Mouse (Mus musculus): ENCODE measurements around the gene Herc4. TPM values are rescaled to one million over a fixed set of nuclear protein-coding genes. Genes with fewer than 3 reads are reported as not detected.

The Herc4 gene
- polyA plus RNA-seq, 1 experiment from 2014 or later, result 39.7 TPM

- H3K4me3 ChIP-seq (ENCODE audit: low read length), result no peak overlapping the region
- H3K9me3 ChIP-seq (ENCODE audit: low read length), result no peaks in the 10 kb centered on the region
- peaks cover 22% of the 10 kb centered on the region for H3K36me3 ChIP-seq (ENCODE audit: insufficient read depth, low read length)
- H3K9ac ChIP-seq (replicated peaks; ENCODE audit: low read length), result no peak overlapping the region
- H3K4me1 ChIP-seq (ENCODE audit: insufficient read depth, low read length), result no peaks in the 10 kb centered on the region
- no peak for ATAC-seq (ENCODE audit: low FRiP score, low TSS enrichment)
- H3K27ac ChIP-seq (ENCODE audit: low read length), result no peak overlapping the region
- H3K4me2 ChIP-seq (replicated peaks; ENCODE audit: low read depth, low read length), result no peak overlapping the region
- WGBS, result 91% methylated on average over 3 of the region's 3 CpGs
- no peaks in the 10 kb centered on the region for H3K27me3 ChIP-seq (ENCODE audit: insufficient read depth, low read length)
These were observed 36.2 kb downstream of the Herc4 start for GRCm38 (mm10) chr10:63279851-63280250.

GRCm38 (mm10) chr10:63282417-63282816, 38.8 kb downstream of the Herc4 start:
- peaks cover 25% of the 10 kb centered on the region for H3K36me3 ChIP-seq (ENCODE audit: insufficient read depth, low read length)
- H3K27me3 ChIP-seq (ENCODE audit: insufficient read depth, low read length), result no peaks in the 10 kb centered on the region
- H3K4me2 ChIP-seq (replicated peaks; ENCODE audit: low read depth, low read length), result no peak overlapping the region
- 85% methylated on average over 4 of the region's 4 CpGs for WGBS
- no peak for ATAC-seq (ENCODE audit: low FRiP score, low TSS enrichment)
- H3K4me1 ChIP-seq (ENCODE audit: insufficient read depth, low read length), result no peaks in the 10 kb centered on the region
- H3K9ac ChIP-seq (replicated peaks; ENCODE audit: low read length), result no peak overlapping the region
- no peak overlapping the region for H3K4me3 ChIP-seq (ENCODE audit: low read length)
- H3K27ac ChIP-seq (ENCODE audit: low read length), result no peak overlapping the region
- no peaks in the 10 kb centered on the region for H3K9me3 ChIP-seq (ENCODE audit: low read length)

DNA sequence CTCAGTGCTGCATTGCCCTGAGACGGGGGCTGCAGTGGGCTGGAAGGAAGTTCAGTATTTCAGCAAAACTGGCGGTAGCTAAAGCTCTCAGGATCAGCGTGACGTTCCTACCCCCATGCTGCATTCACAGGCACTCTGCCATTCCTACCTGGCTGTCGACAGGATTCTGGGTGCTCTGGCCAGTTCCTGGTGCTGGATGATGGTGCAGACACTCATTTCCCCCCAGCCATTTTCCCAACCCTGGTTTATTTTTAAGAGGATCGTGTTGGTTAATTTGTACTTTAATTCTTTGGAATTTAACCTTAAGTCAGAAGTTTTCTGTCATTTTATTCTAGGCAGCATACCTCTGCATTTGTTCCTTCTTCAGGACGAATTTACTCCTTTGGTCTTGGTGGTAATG, 39.2 kb downstream of the Herc4 start:
- H3K4me1 ChIP-seq (ENCODE audit: insufficient read depth, low read length), result no peaks in the 10 kb centered on the region
- H3K4me3 ChIP-seq (ENCODE audit: low read length), result no peak overlapping the region
- no peak for ATAC-seq (ENCODE audit: low FRiP score, low TSS enrichment)
- H3K9me3 ChIP-seq (ENCODE audit: low read length), result no peaks in the 10 kb centered on the region
- H3K4me2 ChIP-seq (replicated peaks; ENCODE audit: low read depth, low read length), result no peak overlapping the region
- H3K9ac ChIP-seq (replicated peaks; ENCODE audit: low read length), result no peak overlapping the region
- peaks cover 21% of the 10 kb centered on the region for H3K36me3 ChIP-seq (ENCODE audit: insufficient read depth, low read length)
- WGBS, result 81% methylated on average over 7 of the region's 7 CpGs
- H3K27ac ChIP-seq (ENCODE audit: low read length), result no peak overlapping the region
- no peaks in the 10 kb centered on the region for H3K27me3 ChIP-seq (ENCODE audit: insufficient read depth, low read length)

GRCm38 (mm10) chr10:63302356-63302755, 58.7 kb downstream of the Herc4 start:
- no peak overlapping the region for H3K27ac ChIP-seq (ENCODE audit: low read length)
- peaks cover 3% of the 10 kb centered on the region; the same call in 1 of the 2 replicates for H3K4me1 ChIP-seq (ENCODE audit: insufficient read depth, low read length)
- peaks cover 21% of the 10 kb centered on the region for H3K36me3 ChIP-seq (ENCODE audit: insufficient read depth, low read length)
- no peaks in the 10 kb centered on the region for H3K9me3 ChIP-seq (ENCODE audit: low read length)
- no peak for ATAC-seq (ENCODE audit: low FRiP score, low TSS enrichment)
- H3K4me2 ChIP-seq (replicated peaks; ENCODE audit: low read depth, low read length), result no peak overlapping the region
- WGBS, result 58% methylated on average over 2 of the region's 2 CpGs
- H3K9ac ChIP-seq (replicated peaks; ENCODE audit: low read length), result no peak overlapping the region
- H3K27me3 ChIP-seq (ENCODE audit: insufficient read depth, low read length), result no peaks in the 10 kb centered on the region
- H3K4me3 ChIP-seq (ENCODE audit: low read length), result no peak overlapping the region

DNA sequence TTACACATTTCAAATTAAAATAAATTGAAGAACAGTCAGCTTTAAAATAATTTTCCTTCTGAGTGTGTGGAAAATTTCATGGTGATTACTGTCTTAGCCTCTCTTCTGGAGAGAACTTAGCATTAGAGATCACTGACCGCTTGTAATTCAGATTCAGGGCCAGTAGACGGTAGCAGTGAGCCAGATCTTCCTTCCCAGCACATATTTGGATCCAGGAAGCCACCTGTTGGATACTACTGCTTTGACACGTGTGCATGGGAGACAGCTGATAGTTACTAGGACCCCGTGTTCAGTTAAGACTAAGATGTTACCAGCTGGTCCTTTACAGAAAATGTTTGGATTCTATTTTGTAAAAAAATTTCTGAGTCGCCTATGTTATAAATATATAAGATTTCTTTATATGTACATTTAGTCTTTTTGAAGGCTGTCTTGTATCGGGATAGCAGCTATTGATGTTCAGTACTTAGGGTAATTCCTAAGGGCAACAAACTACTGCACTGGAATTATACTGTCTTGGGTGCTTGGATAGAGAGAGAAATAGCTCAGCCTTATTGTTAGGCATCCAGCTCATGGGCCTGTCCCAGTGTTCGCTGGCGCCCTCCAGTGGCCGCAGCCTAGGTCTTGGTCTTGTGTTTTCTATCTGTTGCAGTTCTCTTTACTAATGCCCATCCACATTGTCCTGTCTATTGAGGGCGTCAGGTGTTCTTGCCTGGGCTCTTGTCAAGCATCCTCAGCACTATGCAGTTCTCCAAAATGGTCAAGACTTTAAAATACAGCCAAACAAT, 65.2 kb downstream of the Herc4 start:
- peak; percentile 59; the same call in 1 of the 2 replicates for ATAC-seq (ENCODE audit: low FRiP score, low TSS enrichment)
- Histone ChIP-seq H3K36me3 (ENCODE audit: insufficient read depth, low read length) (peaks cover 38% of the 10 kb centered on the region), H3K9me3 (ENCODE audit: low read length) (no peaks in the 10 kb centered on the region), H3K4me3 (ENCODE audit: low read length) (no peak overlapping the region), H3K9ac (replicated peaks; ENCODE audit: low read length) (no peak overlapping the region), H3K27me3 (ENCODE audit: insufficient read depth, low read length) (no peaks in the 10 kb centered on the region), H3K4me2 (replicated peaks; ENCODE audit: low read depth, low read length) (no peak overlapping the region), H3K27ac (ENCODE audit: low read length) (no peak overlapping the region), H3K4me1 (ENCODE audit: insufficient read depth, low read length) (no peaks in the 10 kb centered on the region)
- 44% methylated on average over 10 of the region's 10 CpGs for WGBS

DNA sequence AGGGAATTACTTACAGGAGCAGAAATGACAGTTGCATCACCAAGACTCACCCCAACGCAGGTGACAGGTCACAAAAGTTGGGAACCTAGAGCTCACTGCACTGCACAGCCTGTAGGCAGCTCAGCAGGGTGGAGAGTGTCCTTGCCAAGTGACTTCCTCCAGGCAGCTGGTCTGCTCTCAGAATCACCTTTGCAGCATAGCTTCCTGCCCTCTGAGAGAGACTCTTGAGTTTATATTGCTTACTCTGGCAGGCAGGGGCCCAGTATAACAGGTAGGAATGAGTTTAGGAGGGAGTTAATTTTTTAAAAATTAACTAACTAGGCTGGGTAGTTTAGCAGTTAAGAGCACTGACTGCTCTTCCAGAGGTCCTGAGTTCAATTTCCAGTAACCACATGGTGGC, 70.1 kb downstream of the Herc4 start:
- Histone ChIP-seq H3K27ac (ENCODE audit: low read length) (no peak overlapping the region), H3K9me3 (ENCODE audit: low read length) (no peaks in the 10 kb centered on the region), H3K9ac (replicated peaks; ENCODE audit: low read length) (no peak overlapping the region), H3K27me3 (ENCODE audit: insufficient read depth, low read length) (no peaks in the 10 kb centered on the region), H3K4me1 (ENCODE audit: insufficient read depth, low read length) (no peaks in the 10 kb centered on the region), H3K4me3 (ENCODE audit: low read length) (no peak overlapping the region), H3K4me2 (replicated peaks; ENCODE audit: low read depth, low read length) (no peak overlapping the region), H3K36me3 (ENCODE audit: insufficient read depth, low read length) (peaks cover 36% of the 10 kb centered on the region; the same call in 1 of the 2 replicates)
- 88% methylated on average over 1 of the region's 1 CpGs for WGBS
- ATAC-seq (ENCODE audit: low FRiP score, low TSS enrichment), result no peak

GRCm38 (mm10) chr10:63327091-63327490, 83.5 kb downstream of the Herc4 start:
- peaks cover 45% of the 10 kb centered on the region for H3K36me3 ChIP-seq (ENCODE audit: insufficient read depth, low read length)
- H3K27me3 ChIP-seq (ENCODE audit: insufficient read depth, low read length), result no peaks in the 10 kb centered on the region
- H3K27ac ChIP-seq (ENCODE audit: low read length), result no peak overlapping the region
- WGBS, result 98% methylated on average over 1 of the region's 1 CpGs
- no peak for ATAC-seq (ENCODE audit: low FRiP score, low TSS enrichment)
- no peaks in the 10 kb centered on the region for H3K9me3 ChIP-seq (ENCODE audit: low read length)
- no peak overlapping the region for H3K4me2 ChIP-seq (replicated peaks; ENCODE audit: low read depth, low read length)
- no peak overlapping the region for H3K9ac ChIP-seq (replicated peaks; ENCODE audit: low read length)
- no peaks in the 10 kb centered on the region for H3K4me1 ChIP-seq (ENCODE audit: insufficient read depth, low read length)
- H3K4me3 ChIP-seq (ENCODE audit: low read length), result no peak overlapping the region

DNA sequence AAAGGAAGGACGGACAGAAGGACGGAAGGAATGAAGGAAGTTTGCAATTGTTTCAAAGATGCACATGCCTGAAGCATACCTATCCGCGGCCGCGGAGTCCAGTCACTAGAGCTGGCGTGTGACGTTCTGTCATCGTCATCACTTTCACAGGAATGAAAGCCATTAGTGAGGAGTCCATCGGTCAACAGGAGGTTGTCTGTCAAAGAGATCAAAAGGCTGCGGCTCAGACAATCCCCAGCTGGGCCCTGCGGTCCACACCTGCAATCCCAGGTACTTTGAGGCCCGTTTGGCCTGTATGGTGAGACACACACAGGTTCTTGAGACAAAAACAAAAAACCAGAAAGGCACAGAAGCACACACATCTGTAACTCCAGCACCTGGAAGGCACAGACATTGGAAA, 93.3 kb downstream of the Herc4 start:
- Histone ChIP-seq H3K27ac (ENCODE audit: low read length) (no peak overlapping the region), H3K27me3 (ENCODE audit: insufficient read depth, low read length) (no peaks in the 10 kb centered on the region), H3K9ac (replicated peaks; ENCODE audit: low read length) (peak overlapping the region; percentile 57), H3K4me3 (ENCODE audit: low read length) (peak overlapping the region; percentile 76), H3K9me3 (ENCODE audit: low read length) (no peaks in the 10 kb centered on the region), H3K4me2 (replicated peaks; ENCODE audit: low read depth, low read length) (peak overlapping the region; percentile 89), H3K36me3 (ENCODE audit: insufficient read depth, low read length) (peaks cover 13% of the 10 kb centered on the region; the same call in 1 of the 2 replicates), H3K4me1 (ENCODE audit: insufficient read depth, low read length) (peaks cover 19% of the 10 kb centered on the region)
- no peak for ATAC-seq (ENCODE audit: low FRiP score, low TSS enrichment)
- WGBS, result 64% methylated on average over 13 of the region's 13 CpGs

- H3K9me3 ChIP-seq (ENCODE audit: low read length), result no peaks in the 10 kb centered on the region
- ATAC-seq (ENCODE audit: low FRiP score, low TSS enrichment), result no peak
- peak overlapping the region; percentile 89 for H3K4me2 ChIP-seq (replicated peaks; ENCODE audit: low read depth, low read length)
- no peaks in the 10 kb centered on the region for H3K27me3 ChIP-seq (ENCODE audit: insufficient read depth, low read length)
- peaks cover 12% of the 10 kb centered on the region; the same call in 1 of the 2 replicates for H3K36me3 ChIP-seq (ENCODE audit: insufficient read depth, low read length)
- H3K4me1 ChIP-seq (ENCODE audit: insufficient read depth, low read length), result peaks cover 19% of the 10 kb centered on the region
- peak overlapping the region; percentile 57 for H3K9ac ChIP-seq (replicated peaks; ENCODE audit: low read length)
- no peak overlapping the region for H3K27ac ChIP-seq (ENCODE audit: low read length)
- 21% methylated on average over 5 of the region's 5 CpGs for WGBS
- H3K4me3 ChIP-seq (ENCODE audit: low read length), result peak overlapping the region; percentile 76
These were observed 93.7 kb downstream of the Herc4 start for GRCm38 (mm10) chr10:63337326-63337725.
